Mouse (Mus musculus) ES-E14 (cell line): ENCODE measurements around the gene Ago4.

Experiments used
- CHD2 ChIP-seq: IDR thresholded peaks from 2 replicates; pipeline ENCODE4 v1.6.1; 2014; ENCODE audit warnings: mild to moderate bottlenecking, low read depth, low read length, inconsistent platforms
- HCFC1 ChIP-seq: IDR thresholded peaks from 2 replicates; pipeline ENCODE4 v1.6.1; 2012; ENCODE audit warnings: low read length, inconsistent platforms, borderline replicate concordance; ENCODE audit not compliant: insufficient read depth
- MAFK ChIP-seq: IDR thresholded peaks from 2 replicates; pipeline ENCODE4 v1.6.1; 2014; ENCODE audit warnings: mild to moderate bottlenecking, low read depth, low read length, inconsistent platforms; ENCODE audit not compliant: insufficient read depth
- ZC3H11A ChIP-seq: IDR thresholded peaks from 2 replicates; pipeline ENCODE4 v1.6.1; 2012; ENCODE audit warnings: low read depth, mild to moderate bottlenecking, inconsistent platforms, low read length, borderline replicate concordance
- ZNF384 ChIP-seq: IDR thresholded peaks from 2 replicates; pipeline ENCODE4 v1.6.1; 2012; ENCODE audit warnings: low read depth, low read length, inconsistent platforms

- no peak for TF ChIP-seq ZNF384
- no peak for TF ChIP-seq ZC3H11A
- no peak for TF ChIP-seq CHD2
- TF ChIP-seq MAFK: no peak
- TF ChIP-seq HCFC1: no peak
Measured at GRCm38 (mm10) chr4:126509072-126509471, 24.2 kb downstream of the Ago4 start.
